ENCODE assay signal across 8 mouse cellular contexts in the genomic region with DNA sequence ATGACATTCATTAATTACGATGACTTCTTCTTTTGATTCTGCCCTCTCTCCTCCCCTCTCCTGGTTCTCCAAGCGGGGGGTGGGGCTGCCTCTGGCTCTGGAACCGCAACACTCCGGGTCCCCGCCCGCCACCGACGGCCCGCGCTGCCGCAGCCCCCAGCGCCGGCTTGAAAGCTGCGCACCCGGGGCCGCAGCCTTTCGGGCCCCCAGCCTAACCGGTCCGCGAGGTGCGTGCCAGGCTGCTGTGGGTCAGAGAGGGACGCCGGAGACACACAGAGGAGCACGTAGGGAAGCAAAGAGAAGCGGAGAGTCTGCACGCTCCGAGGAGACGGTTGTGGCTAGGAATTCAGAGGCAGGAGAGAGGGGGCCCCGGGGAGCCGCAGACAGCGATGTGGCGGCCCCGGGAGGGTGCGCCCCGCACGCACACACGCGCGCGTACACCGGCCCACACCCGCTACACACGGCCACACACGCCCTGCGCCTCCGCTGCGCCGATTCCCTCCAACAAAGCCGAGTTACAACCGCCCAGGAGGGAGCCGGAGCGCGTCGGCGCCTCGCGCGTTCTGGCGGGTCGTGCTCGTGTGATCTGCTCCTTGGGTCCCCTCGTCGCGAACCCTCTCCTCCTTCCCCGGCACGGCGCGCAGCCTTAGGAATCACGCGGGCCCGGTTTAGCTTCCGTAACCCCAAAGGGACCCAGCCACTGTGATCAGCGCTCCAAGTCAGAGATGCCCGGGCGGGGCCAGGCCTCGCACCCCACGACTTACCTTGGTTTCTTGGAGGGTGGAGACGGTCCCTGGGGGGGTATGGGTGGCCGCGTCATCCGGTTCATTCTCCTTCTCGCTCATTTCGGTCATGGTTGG. TPM values are rescaled to one million over a fixed set of nuclear protein-coding genes. Genes with fewer than 3 reads are reported as not detected.
DNase-seq lines count a peak whose midpoint lies in the region; ATAC-seq and TF ChIP-seq lines count a peak whose summit lies in the region.

No protein-coding gene starts in this region.

- H3K4me1 ChIP-seq in heart, embryonic 15.5 days (replicated peaks), result peaks cover 46% of the 10 kb centered on the region
- peaks cover 75% of the 10 kb centered on the region for H3K4me1 ChIP-seq in E14TG2a.4 (replicated peaks; ENCODE audit: low read depth, low read length)
- H3K4me1 ChIP-seq in embryonic facial prominence, embryonic 11.5 days (ENCODE audit: control insufficient read depth, insufficient read depth, low read length), result peaks cover 5% of the 10 kb centered on the region; the same call in 1 of the 2 replicates

- no peak for DNase-seq in heart, adult 18-20 months
- DNase-seq in embryonic facial prominence, embryonic 11.5 days (ENCODE audit: low spot score), result peak; percentile 36
- DNase-seq in kidney, postnatal 10 days, result peak; percentile 52
- peak; percentile 53 for DNase-seq in naive thymus-derived CD4-positive, alpha-beta T cell, adult 2 months (ENCODE audit: low read depth)
- DNase-seq in layer of hippocampus, adult 18-20 months (ENCODE audit: low spot score in 2 of 2), result no peak
- no peak for DNase-seq in gastrocnemius, adult 8-10 months (ENCODE audit: low spot score in 2 of 2)

- no peak for TF ChIP-seq CTCF in E14TG2a.4 (conservative IDR thresholded peaks at IDR 0.05; ENCODE audit: low read length)

- WGBS in heart, embryonic 15.5 days, result 1% methylated on average over 78 of the region's 83 CpGs
- 1% methylated on average over 82 of the region's 83 CpGs for WGBS in embryonic facial prominence, embryonic 11.5 days

- no peak overlapping the region for H3K27ac ChIP-seq in heart, embryonic 15.5 days
- H3K27ac ChIP-seq in embryonic facial prominence, embryonic 11.5 days (replicated peaks; ENCODE audit: low read depth, low read length), result no peak overlapping the region

- peak overlapping the region; percentile 49 for H3K9ac ChIP-seq in heart, embryonic 15.5 days
- H3K9ac ChIP-seq in embryonic facial prominence, embryonic 11.5 days (replicated peaks; ENCODE audit: low read length), result peak overlapping the region; percentile 23

- peaks cover 67% of the 10 kb centered on the region for H3K27me3 ChIP-seq in heart, embryonic 15.5 days
- peaks cover 23% of the 10 kb centered on the region for H3K27me3 ChIP-seq in E14TG2a.4 (ENCODE audit: insufficient read depth, low read length)
- H3K27me3 ChIP-seq in embryonic facial prominence, embryonic 11.5 days (ENCODE audit: control insufficient read depth, insufficient read depth, low read length), result peaks cover 32% of the 10 kb centered on the region

- H3K4me3 ChIP-seq in heart, embryonic 15.5 days, result peak overlapping the region; percentile 54
- peak overlapping the region; percentile 85 for H3K4me3 ChIP-seq in E14TG2a.4 (replicated peaks; ENCODE audit: low read length)
- H3K4me3 ChIP-seq in embryonic facial prominence, embryonic 11.5 days (ENCODE audit: low read depth, low read length), result peak overlapping the region; percentile 42

- no peaks in the 10 kb centered on the region for H3K36me3 ChIP-seq in heart, embryonic 15.5 days
- H3K36me3 ChIP-seq in E14TG2a.4 (ENCODE audit: insufficient read depth, low read length), result peaks cover 13% of the 10 kb centered on the region; the same call in 1 of the 2 replicates
- H3K36me3 ChIP-seq in embryonic facial prominence, embryonic 11.5 days (replicated peaks; ENCODE audit: control insufficient read depth, insufficient read depth, low read depth, low read length), result no peaks in the 10 kb centered on the region

- H3K9me3 ChIP-seq in heart, embryonic 15.5 days (replicated peaks), result no peaks in the 10 kb centered on the region
- no peaks in the 10 kb centered on the region for H3K9me3 ChIP-seq in E14TG2a.4 (ENCODE audit: low read length)
- H3K9me3 ChIP-seq in embryonic facial prominence, embryonic 11.5 days (replicated peaks; ENCODE audit: control insufficient read depth, low read length), result no peaks in the 10 kb centered on the region

- H3K4me2 ChIP-seq in heart, embryonic 15.5 days, result peak overlapping the region; percentile 85
- H3K4me2 ChIP-seq in embryonic facial prominence, embryonic 11.5 days (ENCODE audit: low read depth, low read length), result peak overlapping the region; percentile 45

- ATAC-seq in heart, embryonic 15.5 days (replicated peaks; ENCODE audit: insufficient number of reproducible peaks, insufficient read depth, low FRiP score, low read depth), result no peak
- ATAC-seq in embryonic facial prominence, embryonic 11.5 days (replicated peaks; ENCODE audit: insufficient number of reproducible peaks, low FRiP score, low TSS enrichment, low read depth), result no peak

RNA-seq across cellular contexts. Expression of gene Stac2, which starts 0.9 kb away (rescaled TPM):
- polyA plus RNA-seq in heart, embryonic 15.5 days (2015; fragmentation: Nextera tagmentation; extraction: Ambion mirVana), result 0.78 and 1.0 TPM in 2 replicates
- under 1 TPM; 0.15 to 0.25 TPM for total RNA-seq in heart, adult 18-20 months (2021)
- 0.18 and 0.69 TPM in 2 replicates for polyA plus RNA-seq in embryonic facial prominence, embryonic 11.5 days (2014; fragmentation: Nextera tagmentation; extraction: Ambion mirVana)
- 10 to 100 TPM; 45.7 to 55.2 TPM for total RNA-seq in layer of hippocampus, adult 18-20 months (2021)
- total RNA-seq in gastrocnemius, adult 8-10 months (2022), result under 1 TPM in 2 of 4 experiments, not detected in 2; 0.11 to 0.70 TPM

RNA-seq across cellular contexts. Expression of gene Rpl19, which starts 25.8 kb away (rescaled TPM):
- polyA plus RNA-seq in heart, embryonic 15.5 days (2015; fragmentation: Nextera tagmentation; extraction: Ambion mirVana), result 601 and 668 TPM in 2 replicates
- 100 to 1,000 TPM; 537 to 590 TPM for total RNA-seq in heart, adult 18-20 months (2021)
- polyA plus RNA-seq in embryonic facial prominence, embryonic 11.5 days (2014; fragmentation: Nextera tagmentation; extraction: Ambion mirVana), result 1,089 and 1,111 TPM in 2 replicates
- total RNA-seq in layer of hippocampus, adult 18-20 months (2021), result 100 to 1,000 TPM; 601 to 664 TPM
- total RNA-seq in gastrocnemius, adult 8-10 months (2022), result 100 to 1,000 TPM; 364 to 479 (median 402) TPM

RNA-seq across cellular contexts. Expression of gene Cacnb1, which starts 29.5 kb away (rescaled TPM):
- 5.8 and 8.5 TPM in 2 replicates for polyA plus RNA-seq in heart, embryonic 15.5 days (2015; fragmentation: Nextera tagmentation; extraction: Ambion mirVana)
- 1 to 10 TPM; 5.1 to 5.9 TPM for total RNA-seq in heart, adult 18-20 months (2021)
- 6.5 and 6.6 TPM in 2 replicates for polyA plus RNA-seq in embryonic facial prominence, embryonic 11.5 days (2014; fragmentation: Nextera tagmentation; extraction: Ambion mirVana)
- 100 to 1,000 TPM; 148 to 155 TPM for total RNA-seq in layer of hippocampus, adult 18-20 months (2021)
- 100 to 1,000 TPM; 172 to 203 (median 187) TPM for total RNA-seq in gastrocnemius, adult 8-10 months (2022)

RNA-seq across cellular contexts. Expression of gene Arl5c, which starts 56.4 kb away (rescaled TPM):
- 3.8 and 6.9 TPM in 2 replicates for polyA plus RNA-seq in heart, embryonic 15.5 days (2015; fragmentation: Nextera tagmentation; extraction: Ambion mirVana)
- total RNA-seq in heart, adult 18-20 months (2021), result 1 to 10 TPM in 1 of 2 experiments, not detected in 1; 1.1 TPM
- polyA plus RNA-seq in embryonic facial prominence, embryonic 11.5 days (2014; fragmentation: Nextera tagmentation; extraction: Ambion mirVana), result 4.6 and 5.7 TPM in 2 replicates
- under 1 TPM; 0.76 to 0.94 TPM for total RNA-seq in layer of hippocampus, adult 18-20 months (2021)
- total RNA-seq in gastrocnemius, adult 8-10 months (2022), result under 1 TPM in 2 of 4 experiments, not detected in 2; 0.18 to 0.19 TPM

Comparison
In these comparisons a context has a peak if more than half of its experiments do, and no peak if none do; other contexts are left out.
1. DNase-seq: peak in embryonic facial prominence, embryonic 11.5 days (single experiment), kidney, postnatal 10 days (single experiment) and naive thymus-derived CD4-positive, alpha-beta T cell, adult 2 months (single experiment); none in heart, adult 18-20 months (0 of 2), layer of hippocampus, adult 18-20 months (0 of 2) and gastrocnemius, adult 8-10 months (0 of 2).
2. RNA of gene Stac2, which starts 0.9 kb away (total RNA-seq): 45.7 to 55.2 TPM in layer of hippocampus, adult 18-20 months; 0.15 to 0.25 TPM in heart, adult 18-20 months and 0.11 to 0.70 TPM in gastrocnemius, adult 8-10 months; every median in the first group is over 10 times any median in the second.
3. RNA of gene Cacnb1, which starts 29.5 kb away (total RNA-seq): 172 to 203 TPM in gastrocnemius, adult 8-10 months and 148 to 155 TPM in layer of hippocampus, adult 18-20 months; 5.1 to 5.9 TPM in heart, adult 18-20 months; every median in the first group is over 10 times any median in the second.
4. Peak in every context shown above with its lines, with median percentiles within 50 percentile points of each other: H3K4me3 ChIP-seq.